Mouse (Mus musculus): ENCODE data around the gene Trip4.

Gene Trip4

GRCm38 (mm10) chr9:65908394-65909300, at the start of gene Trip4, which contains the start of gene Csnk1g1:
Gene Trip4, minus strand, starts transcription at chr9:65908794.
Gene Csnk1g1, plus strand, starts transcription at chr9:65908924.
- peak; percentile 89 for DNase-seq (ENCODE audit: low read depth, low spot score)

- DNase-seq (ENCODE audit: low read depth, low spot score) = no peak
Observed at GRCm38 (mm10) chr9:65951082-65951587, 42.5 kb upstream of the Trip4 start.

GRCm38 (mm10) chr9:65937566-65937965, 29.0 kb upstream of the Trip4 start:
- no peak for DNase-seq (ENCODE audit: low read depth, low spot score)

- DNase-seq (ENCODE audit: low read depth, low spot score) = no peak
Observed at GRCm38 (mm10) chr9:65929826-65930225, 21.2 kb upstream of the Trip4 start.

- DNase-seq (ENCODE audit: low read depth, low spot score) = no peak
Observed at GRCm38 (mm10) chr9:65928456-65928855, 19.9 kb upstream of the Trip4 start.

- DNase-seq (ENCODE audit: low read depth, low spot score) = no peak
Observed at GRCm38 (mm10) chr9:65917015-65917414, 8.4 kb upstream of the Trip4 start.

GRCm38 (mm10) chr9:65913976-65914375, 5.4 kb upstream of the Trip4 start:
- DNase-seq (ENCODE audit: low read depth, low spot score) = no peak

- DNase-seq (ENCODE audit: low read depth, low spot score) = no peak
Observed at GRCm38 (mm10) chr9:65909837-65910236, 1.2 kb upstream of the Trip4 start.

- peak; percentile 17 for DNase-seq (ENCODE audit: low read depth, low spot score)
Observed at GRCm38 (mm10) chr9:65909301-65909801, 757 bp upstream of the Trip4 start.

- DNase-seq (ENCODE audit: low read depth, low spot score) = no peak
Observed at GRCm38 (mm10) chr9:65903419-65903818, 5.2 kb downstream of the Trip4 start.

- no peak for DNase-seq (ENCODE audit: low read depth, low spot score)
Observed at GRCm38 (mm10) chr9:65902879-65903278, 5.7 kb downstream of the Trip4 start.

GRCm38 (mm10) chr9:65896977-65897376, 11.6 kb downstream of the Trip4 start:
- DNase-seq (ENCODE audit: low read depth, low spot score) = no peak

GRCm38 (mm10) chr9:65891126-65891525, 17.5 kb downstream of the Trip4 start:
- no peak for DNase-seq (ENCODE audit: low read depth, low spot score)

- DNase-seq (ENCODE audit: low read depth, low spot score) = peak; percentile 84
Observed at GRCm38 (mm10) chr9:65890143-65890628, 18.4 kb downstream of the Trip4 start, which contains the start of gene Pclaf. Gene Pclaf, plus strand, starts transcription at chr9:65890237.

- DNase-seq (ENCODE audit: low read depth, low spot score) = peak; percentile 77
Observed at GRCm38 (mm10) chr9:65884564-65885315, 23.9 kb downstream of the Trip4 start.

GRCm38 (mm10) chr9:65859656-65860055, 48.9 kb downstream of the Trip4 start:
- DNase-seq (ENCODE audit: low read depth, low spot score) = no peak

- no peak for DNase-seq (ENCODE audit: low read depth, low spot score)
Observed at GRCm38 (mm10) chr9:65850203-65850602, 58.4 kb downstream of the Trip4 start.

GRCm38 (mm10) chr9:65848154-65848553, 60.4 kb downstream of the Trip4 start:
- no peak for DNase-seq (ENCODE audit: low read depth, low spot score)

GRCm38 (mm10) chr9:65844421-65845165, 64.0 kb downstream of the Trip4 start:
- no peak for DNase-seq (ENCODE audit: low read depth, low spot score)

- DNase-seq (ENCODE audit: low read depth, low spot score) = no peak
Observed at GRCm38 (mm10) chr9:65839841-65840240, 68.8 kb downstream of the Trip4 start.

GRCm38 (mm10) chr9:65836916-65837315, 71.7 kb downstream of the Trip4 start:
- no peak for DNase-seq (ENCODE audit: low read depth, low spot score)

Data from embryo, embryonic 11.5 days (tissue).